Mouse (Mus musculus) erythroblast, embryonic 14.5 days (primary cell): ENCODE measurements around the gene Cog5.

Source experiments
- GATA1 ChIP-seq: IDR thresholded peaks from 2 replicates; pipeline ENCODE4 v1.6.1; 2012; ENCODE audit warnings: low read length, inconsistent platforms, mixed read lengths
- TAL1 ChIP-seq: IDR thresholded peaks from 3 replicates; pipeline ENCODE4 v1.6.1; 2012; ENCODE audit warnings: low read length, inconsistent platforms, mixed read lengths

DNA sequence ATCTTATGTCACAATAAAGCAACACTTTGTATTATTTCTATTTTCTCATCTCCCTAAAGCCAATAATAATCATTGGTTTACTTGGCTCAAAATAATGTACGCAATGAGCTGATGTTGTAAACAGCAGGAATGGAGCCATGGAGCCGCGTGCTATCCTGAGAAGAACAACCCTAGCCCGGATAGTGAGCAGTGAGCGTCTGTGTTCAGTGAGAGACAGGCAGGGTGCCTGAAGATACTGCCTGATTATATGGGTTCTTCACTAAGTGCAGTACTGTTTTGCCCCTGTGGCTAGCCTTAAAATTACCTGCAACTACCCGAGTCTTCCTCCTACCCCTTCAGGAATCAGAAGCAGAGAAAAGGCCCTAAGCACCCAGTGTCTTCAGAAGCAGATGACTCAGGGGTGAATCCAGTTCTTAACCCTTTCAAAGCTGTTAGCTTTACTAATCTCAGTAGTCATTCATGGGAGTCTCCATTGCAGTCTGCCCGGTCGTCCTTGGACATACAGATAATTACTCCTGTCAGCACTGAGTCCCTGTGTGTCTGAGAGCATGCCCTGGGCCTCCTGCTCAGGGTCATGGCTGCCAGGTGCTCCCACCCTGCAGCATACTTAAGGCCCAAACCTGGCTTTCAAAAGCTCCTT lies 240.5 kb downstream of the Cog5 start:
- TF ChIP-seq GATA1 (no peak), TAL1 (no peak)
